Mouse (Mus musculus) right cerebral cortex, postnatal 10 days (tissue): ENCODE measurements around the gene Gm281.
A peak's percentile ranks its signal among the peaks of the same experiment; 100 is the strongest.
"Not testable (repeated sequence)": the region's sequence is repeated elsewhere in the genome, so short reads cannot be mapped to it uniquely, and the experiment has no call there.

Experiments
- DNase-seq, 2 experiments: peaks; one replicate each; pipeline ENCODE4 v3.0.0; 2021; ENCODE audit warnings: low spot score in 2 of 2

Gene Gm281

DNA sequence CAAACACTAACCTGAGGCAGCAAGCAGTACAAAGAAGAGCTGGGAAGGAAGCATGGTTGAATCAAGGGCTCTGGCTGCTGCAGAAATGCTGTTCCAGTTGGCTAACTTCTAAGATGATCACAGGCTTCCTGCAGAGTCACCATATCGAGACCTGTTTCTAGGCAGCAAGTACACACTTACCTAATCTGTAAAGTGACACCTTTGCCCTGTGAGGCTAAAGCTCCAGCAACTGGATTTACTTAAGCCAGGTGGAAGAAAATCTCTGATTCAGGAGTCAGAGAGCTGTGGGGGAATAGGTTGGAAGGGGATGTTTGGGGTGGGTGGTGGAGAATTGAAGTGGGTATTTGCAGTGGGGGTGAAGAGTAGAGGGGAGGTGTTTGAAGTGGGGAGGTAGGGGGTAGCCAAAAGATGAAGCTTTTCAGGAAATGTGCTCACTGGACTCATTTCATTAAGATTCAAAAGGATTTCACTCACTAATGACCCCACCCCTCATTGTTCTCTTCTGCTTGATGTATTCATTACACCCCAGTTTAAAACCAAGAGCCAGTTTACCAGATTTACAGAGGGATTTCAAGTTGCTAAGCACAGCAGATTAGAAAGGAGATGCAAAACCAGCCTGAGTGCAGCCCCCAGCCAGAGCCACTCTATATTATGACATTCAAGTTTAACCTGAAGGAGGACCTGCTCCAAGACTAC, at the start of gene Gm281:
Gene Gm281, minus strand, starts transcription at position 92 of the 696 bp plus-strand sequence.
- DNase-seq, result no peak

DNA sequence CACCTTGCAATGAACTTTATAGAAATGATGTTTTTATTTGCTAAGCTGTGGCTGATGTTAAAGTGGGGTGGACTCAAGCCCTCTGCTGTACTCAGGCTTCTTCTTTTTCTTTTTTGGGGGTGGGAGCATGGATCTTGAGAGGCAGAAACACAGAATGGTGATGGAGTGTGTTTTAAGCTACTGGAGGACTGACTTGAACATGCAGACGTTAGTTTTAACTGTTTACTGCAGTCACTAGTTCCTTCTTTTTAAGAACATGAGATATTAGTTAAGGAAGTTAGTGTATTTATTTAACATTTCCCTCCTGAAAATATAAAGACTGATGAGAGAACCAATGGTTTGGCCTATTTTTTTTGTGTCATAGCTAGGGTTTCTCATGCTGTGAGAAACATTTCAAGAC, 49.2 kb upstream of the Gm281 start:
- DNase-seq, result no peak

GRCm38 (mm10) chr14:13962476-13962875, 48.2 kb upstream of the Gm281 start:
- DNase-seq, result no peak

- DNase-seq, result peak; percentile 36 to 46
Measured at GRCm38 (mm10) chr14:13961401-13962112, 47.3 kb upstream of the Gm281 start, which contains the start of the genes Atxn7 and Thoc7. Gene Atxn7 (plus strand): TSS chr14:13961440. Gene Thoc7 (minus strand): TSS chr14:13961852.

DNA sequence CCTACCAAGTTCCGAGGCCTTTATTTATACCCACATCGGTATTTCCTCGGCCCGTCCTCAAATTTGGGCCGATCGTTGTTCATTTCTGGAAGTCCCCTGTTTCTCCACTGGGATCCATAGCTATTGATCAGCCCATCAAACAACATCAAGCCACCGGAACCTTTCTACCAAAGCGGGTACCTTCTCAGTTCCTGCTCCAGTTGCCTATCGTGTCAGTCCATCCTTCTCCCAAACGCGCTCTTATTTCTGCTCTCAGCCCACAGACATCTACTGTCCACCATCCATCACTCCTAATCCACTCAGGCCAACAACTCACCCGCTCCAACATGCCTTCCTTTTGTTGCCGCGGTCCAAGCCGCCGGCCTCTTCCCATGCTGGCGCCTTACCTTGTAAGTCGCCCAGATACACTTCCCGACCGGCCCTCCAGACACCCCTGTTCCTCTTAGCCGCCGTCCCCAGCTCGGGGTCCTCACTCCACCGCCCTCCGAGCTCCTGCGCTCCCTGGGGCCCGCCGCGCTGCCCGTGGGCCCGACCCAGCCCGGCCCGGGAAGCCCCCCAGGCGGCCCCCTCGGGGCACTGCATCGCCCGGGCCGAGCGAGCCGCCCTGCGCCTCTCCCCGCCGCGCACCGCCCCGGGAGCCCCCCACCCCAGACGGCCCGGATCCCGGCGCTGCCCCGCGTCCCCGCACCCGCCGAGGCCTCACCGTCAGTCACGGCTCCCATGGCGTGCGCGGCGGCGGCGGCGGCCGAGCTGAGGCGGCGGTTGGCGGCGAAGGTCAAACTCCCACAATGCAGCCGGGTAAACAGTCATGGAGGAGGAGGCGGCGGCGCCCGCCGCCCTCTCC, 46.4 kb upstream of the Gm281 start:
- DNase-seq, result peak; percentile 64 to 69

- peak; percentile 42 to 45 for DNase-seq
Measured at GRCm38 (mm10) chr14:13960079-13960478, 45.8 kb upstream of the Gm281 start.

DNA sequence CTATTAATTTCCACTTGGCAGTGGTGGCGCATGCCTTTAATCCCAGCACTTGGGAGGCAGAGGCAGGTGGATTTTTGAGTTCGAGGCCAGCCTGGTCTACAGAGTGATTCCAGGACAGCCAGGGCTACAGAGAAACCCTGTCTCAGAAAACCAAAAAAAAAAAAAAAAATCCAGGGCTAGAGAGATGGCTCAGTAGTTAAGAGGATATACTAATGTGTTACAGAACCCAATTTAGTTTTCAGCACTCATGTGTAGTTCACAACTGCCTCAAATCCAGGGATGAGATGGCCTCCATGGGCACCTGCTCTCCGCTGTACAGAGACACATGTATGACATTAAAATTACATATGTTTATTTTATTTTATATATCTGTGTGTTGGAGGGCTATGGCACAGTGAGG, 37.9 kb upstream of the Gm281 start:
- DNase-seq, result not testable (repeated sequence)

GRCm38 (mm10) chr14:13950401-13950800, 36.1 kb upstream of the Gm281 start:
- DNase-seq, result peak; percentile 36 to 45

- no peak for DNase-seq
Measured at GRCm38 (mm10) chr14:13948345-13948744, 34.1 kb upstream of the Gm281 start.

GRCm38 (mm10) chr14:13944686-13945085, 30.4 kb upstream of the Gm281 start:
- no peak for DNase-seq

- no peak for DNase-seq
Measured at GRCm38 (mm10) chr14:13934052-13934371, 19.7 kb upstream of the Gm281 start.

DNA sequence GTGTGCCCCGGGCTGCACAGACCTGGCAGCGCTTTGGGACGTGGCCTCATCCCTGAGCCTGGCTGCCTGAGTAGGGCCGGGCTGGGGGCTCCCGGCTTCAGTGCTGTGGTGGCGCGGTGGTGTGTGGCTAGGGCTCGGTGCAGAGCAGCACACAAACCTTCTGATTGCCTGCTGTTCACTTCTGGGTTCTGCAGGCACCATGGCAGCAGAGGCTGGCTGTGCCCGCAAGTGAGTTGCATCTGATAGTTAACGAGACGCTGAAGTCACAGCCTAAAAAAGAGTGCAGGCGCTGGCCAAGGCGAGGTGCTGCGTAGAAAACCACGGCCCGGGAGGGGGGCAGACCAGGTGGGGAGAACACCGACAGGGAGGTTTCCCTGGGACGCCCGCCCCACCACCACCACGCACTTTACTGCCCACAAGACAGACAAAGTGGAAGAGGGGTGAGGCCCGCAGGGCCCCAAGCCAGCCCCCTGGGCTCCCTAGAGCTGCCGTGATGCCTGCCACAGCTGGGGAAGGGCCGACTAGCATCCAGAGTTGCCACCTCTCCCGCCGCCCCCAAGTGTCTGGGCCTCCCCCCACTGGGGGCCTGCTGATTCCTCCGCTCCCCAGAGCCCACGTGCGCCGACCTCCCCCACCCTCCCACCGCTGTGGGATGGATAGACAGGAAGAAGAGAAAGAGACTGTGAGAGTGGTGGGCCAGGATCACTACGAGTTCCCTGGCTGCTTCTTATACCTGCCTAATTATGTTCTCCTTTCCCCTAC, 19.2 kb upstream of the Gm281 start:
- no peak for DNase-seq

- DNase-seq, result peak; percentile 79 to 82
Measured at GRCm38 (mm10) chr14:13917630-13918029, 3.4 kb upstream of the Gm281 start.

- no peak for DNase-seq
Measured at GRCm38 (mm10) chr14:13917208-13917607, 2.9 kb upstream of the Gm281 start.

- DNase-seq, result no peak
Measured at GRCm38 (mm10) chr14:13915207-13915606, 929 bp upstream of the Gm281 start.

GRCm38 (mm10) chr14:13910148-13910547, 4.1 kb downstream of the Gm281 start:
- DNase-seq, result no peak

- DNase-seq, result no peak
Measured at GRCm38 (mm10) chr14:13907145-13907544, 7.1 kb downstream of the Gm281 start.

- no peak for DNase-seq
Measured at GRCm38 (mm10) chr14:13906461-13906860, 7.8 kb downstream of the Gm281 start.

DNA sequence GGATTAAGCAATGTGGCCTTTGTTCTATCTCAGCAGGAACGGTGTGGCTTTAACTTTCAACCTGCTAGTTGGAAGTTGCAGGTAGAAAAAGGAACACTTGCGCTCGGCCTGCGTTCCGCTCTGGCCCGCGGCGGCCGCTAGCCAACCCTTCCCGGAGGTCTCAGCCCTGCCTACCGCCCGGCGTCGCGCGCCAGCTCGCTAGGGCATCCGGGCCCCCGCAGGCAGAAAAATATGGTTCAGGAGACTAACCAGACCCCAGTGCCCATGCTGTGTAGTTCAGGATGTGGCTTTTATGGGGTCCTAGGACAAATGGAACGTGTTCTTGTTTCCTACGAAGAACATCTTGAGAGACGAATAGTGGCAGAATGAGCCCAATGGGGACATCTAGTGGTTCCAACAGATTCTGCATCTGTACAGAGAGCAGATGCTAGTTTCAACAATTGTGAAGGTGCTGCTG, 12.6 kb downstream of the Gm281 start:
- peak; percentile 72 to 73 for DNase-seq

DNA sequence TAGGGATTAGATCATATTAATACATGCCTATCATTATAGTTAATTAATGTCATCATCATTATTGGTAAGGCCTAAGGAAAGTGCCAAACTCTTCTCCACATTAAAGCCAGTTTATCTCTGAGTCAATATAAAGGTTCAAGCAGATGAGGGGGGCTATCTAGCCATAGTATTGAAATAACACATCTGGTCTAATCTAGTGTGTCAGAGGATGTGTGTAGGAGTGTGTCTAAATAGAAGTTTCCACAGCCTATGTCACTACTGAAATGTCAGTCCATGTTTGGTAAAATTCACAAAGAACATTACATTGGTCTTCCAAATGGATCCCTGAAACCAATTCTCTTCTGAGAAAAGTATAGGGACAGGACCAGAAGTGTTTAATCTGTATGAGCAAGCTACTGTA, 19.1 kb downstream of the Gm281 start:
- no peak for DNase-seq

DNA sequence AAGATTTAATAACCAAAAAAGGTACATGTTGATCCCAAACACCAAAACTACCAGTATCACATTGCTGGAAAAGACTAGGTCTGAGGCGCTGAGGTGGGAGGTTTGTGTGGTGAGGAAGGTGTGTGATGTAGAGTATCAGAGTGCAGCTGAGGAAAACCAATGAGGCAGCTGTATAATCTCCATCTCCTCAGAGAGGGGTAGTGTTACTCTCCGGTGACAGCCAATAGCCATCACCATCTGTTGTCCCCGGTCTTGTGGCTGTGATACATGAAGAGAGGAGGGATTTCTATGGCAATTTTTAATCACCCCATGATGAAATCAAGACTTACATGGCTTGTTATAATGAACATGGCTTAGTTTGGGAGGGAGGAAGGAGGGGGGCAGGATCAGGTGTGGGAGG, 20.5 kb downstream of the Gm281 start:
- DNase-seq, result no peak

DNA sequence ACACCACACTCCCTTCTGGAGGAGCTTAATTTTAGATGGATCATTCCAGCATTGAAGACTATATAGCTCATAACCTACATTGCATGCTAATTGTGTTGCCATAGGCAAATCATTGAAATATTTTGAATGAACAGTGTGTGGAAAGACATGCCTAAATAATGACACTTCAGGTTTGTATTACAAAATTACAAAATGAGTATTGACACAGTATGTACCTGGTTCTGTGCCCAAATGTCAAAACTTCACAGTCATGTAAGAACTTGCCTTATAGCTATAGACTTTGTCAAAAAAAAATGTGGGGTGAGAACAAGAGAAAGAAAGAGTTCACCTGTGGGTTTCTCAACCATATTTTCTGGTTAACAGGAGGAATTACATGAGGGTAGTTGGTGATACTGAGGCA, 52.9 kb downstream of the Gm281 start:
- no peak for DNase-seq
